Mouse (Mus musculus) thymus, postnatal 0 days (tissue): ENCODE data around the gene Defa26. TPM values are rescaled to one million over a fixed set of nuclear protein-coding genes. Genes with fewer than 3 reads are reported as not detected.
"Not testable (repeated sequence)": the region's sequence is repeated elsewhere in the genome, so short reads cannot be mapped to it uniquely, and the experiment has no call there.

Experiments
- DNase-seq: peaks from one replicate; pipeline ENCODE4 v3.0.0-alpha.2; 2015; ENCODE audit warnings: low spot score
- polyA plus RNA-seq: library from polyadenylated mRNA; unstranded; fragments of >200 nt; fragmentation: Nextera tagmentation; extraction: Ambion mirVana; gene quantifications from 2 replicates; pipeline ENCODE4 v1.2.1, GENCODE M21; 2015

Gene Defa26
- polyA plus RNA-seq = not detected in 2 replicates

DNA sequence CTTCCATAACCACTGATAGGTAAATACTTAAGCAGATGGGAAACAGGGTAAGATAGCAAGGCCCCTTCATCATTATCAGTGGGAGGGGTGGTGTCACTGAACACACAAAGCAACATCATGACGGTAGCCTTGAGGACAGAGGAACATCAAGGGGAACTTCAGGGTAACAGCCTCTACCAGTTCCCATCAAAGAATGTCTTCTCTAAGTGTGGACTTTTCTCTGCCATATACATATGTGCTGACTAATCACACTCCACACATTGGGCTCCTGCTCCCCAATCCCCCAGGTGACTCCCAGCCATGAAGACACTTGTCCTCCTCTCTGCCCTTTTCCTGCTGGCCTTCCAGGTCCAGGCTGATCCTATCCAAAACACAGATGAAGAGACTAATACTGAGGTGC lies at the start of gene Defa26:
Gene Defa26 (plus strand): TSS at position 301 of the 400 bp plus-strand sequence.
- DNase-seq = not testable (repeated sequence)

DNA sequence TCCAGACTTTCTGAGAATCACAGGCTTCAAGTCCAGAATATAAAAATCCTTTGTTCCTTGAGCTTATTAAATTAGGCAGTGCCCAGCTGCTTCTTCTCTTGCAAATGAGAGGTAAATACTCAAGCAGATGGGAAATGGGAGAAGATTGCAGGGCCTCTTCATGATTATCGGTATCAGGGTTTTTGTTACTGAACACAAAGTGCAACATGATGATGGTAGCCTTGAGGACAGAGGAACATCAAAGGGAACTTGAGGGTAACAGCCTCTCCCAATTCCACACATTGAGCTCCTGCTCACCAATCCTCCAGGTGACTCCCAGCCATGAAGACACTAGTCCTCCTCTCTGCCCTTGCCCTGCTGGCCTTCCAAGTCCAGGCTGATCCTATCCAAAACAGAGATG lies 35.3 kb upstream of the Defa26 start, which contains the start of gene Defa28:
Gene Defa28 (plus strand): TSS at position 301 of the 400 bp plus-strand sequence.
- DNase-seq = not testable (repeated sequence)

DNA sequence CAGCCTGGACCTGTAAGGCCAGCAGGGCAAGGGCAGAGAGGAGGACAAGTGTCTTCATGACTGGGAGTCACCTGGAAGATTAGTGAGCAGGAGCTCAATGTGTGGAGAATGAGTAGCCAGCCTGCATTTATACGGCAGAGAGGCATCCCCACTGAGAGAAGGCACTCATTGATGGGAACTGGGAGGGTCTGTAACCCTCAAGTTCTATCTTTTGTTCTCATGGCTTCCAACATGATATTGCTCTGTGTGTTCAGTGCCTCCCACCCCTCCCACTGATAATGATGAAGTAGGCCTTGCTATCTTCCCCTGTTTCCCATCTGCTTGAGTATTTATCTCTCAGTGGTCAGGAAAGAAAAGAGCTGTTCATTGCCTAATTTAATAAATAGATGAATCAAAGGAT lies 23.6 kb upstream of the Defa26 start, which contains the start of gene Gm7861:
Gene Gm7861 (minus strand): TSS at position 101 of the 400 bp plus-strand sequence.
- DNase-seq = not testable (repeated sequence)

DNA sequence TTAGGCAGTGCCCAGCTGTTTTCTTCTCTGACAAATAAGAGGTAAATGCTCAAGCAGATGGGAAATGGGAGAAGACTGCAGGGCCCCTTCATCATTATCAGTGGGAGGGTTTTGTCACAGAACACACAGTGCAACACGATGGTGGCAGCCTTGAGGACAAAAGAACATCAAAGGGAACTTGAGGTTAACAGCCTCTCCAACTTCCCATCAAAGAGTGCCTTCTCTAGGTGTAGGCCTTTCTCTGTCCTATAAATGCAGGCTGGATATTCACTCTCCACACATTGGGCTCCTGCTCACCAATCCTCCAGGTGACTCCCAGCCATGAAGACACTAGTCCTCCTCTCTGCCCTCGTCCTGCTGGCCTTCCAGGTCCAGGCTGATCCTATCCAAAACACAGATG lies 37.5 kb downstream of the Defa26 start, which contains the start of gene Defa17:
Gene Defa17 (plus strand): TSS at position 301 of the 400 bp plus-strand sequence.
- not testable (repeated sequence) for DNase-seq

DNA sequence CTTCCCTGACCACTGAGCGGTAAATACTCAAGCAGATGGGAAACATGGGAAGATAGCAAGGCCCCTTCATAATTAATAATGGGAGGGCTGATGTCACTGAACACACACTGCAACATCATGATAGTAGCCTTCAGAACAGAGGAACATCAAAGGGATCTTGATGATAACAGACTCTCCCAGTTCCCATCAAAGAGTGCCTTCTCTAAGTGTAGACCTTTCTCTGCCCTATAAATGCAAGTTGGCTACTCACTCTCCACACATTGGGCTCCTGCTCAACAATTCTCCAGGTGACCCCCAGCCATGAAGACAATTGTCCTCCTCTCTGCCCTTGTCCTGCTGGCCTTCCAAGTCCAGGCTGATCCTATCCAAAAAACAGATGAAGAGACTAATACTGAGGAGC lies 47.5 kb downstream of the Defa26 start, which contains the start of gene Defa34:
Gene Defa34 (plus strand): TSS at position 301 of the 400 bp plus-strand sequence.
- DNase-seq = not testable (repeated sequence)

Other genes with a start within 250 kb of the Defa26 start
- gene Defa2, start 239.7 kb upstream of the Defa26 start, polyA plus RNA-seq = not detected in 2 replicates
- 1.1 TPM in 1 of 2 replicates, not detected in the other for gene Defa33, start 226.4 kb upstream of the Defa26 start, polyA plus RNA-seq
- not detected in 2 replicates for gene Defa36, start 190.8 kb upstream of the Defa26 start, polyA plus RNA-seq
- gene Gm7849, start 161.6 kb upstream of the Defa26 start, polyA plus RNA-seq = 0.68 and 1.3 TPM in 2 replicates
- gene Defa20, start 108.9 kb upstream of the Defa26 start, polyA plus RNA-seq = 0.41 TPM in 1 of 2 replicates, not detected in the other
- 0.41 TPM in 1 of 2 replicates, not detected in the other for gene Defa32, start 89.2 kb upstream of the Defa26 start, polyA plus RNA-seq
- gene Defa37, start 52.8 kb upstream of the Defa26 start, polyA plus RNA-seq = not detected in 2 replicates
- not detected in 2 replicates for gene Defa28, start 35.2 kb upstream of the Defa26 start, polyA plus RNA-seq
- gene Gm7861, start 23.7 kb upstream of the Defa26 start, polyA plus RNA-seq = not detected in 2 replicates
- gene Defa17, start 37.6 kb downstream of the Defa26 start, polyA plus RNA-seq = not detected in 2 replicates
- not detected in 2 replicates for gene Defa34, start 47.6 kb downstream of the Defa26 start, polyA plus RNA-seq
- 0.48 TPM in 1 of 2 replicates, not detected in the other for gene AY761184, start 85.5 kb downstream of the Defa26 start, polyA plus RNA-seq
- gene Defa24, start 116.3 kb downstream of the Defa26 start, polyA plus RNA-seq = 0.59 and 0.77 TPM in 2 replicates
- gene Defb50, start 205.4 kb downstream of the Defa26 start, polyA plus RNA-seq = 0.41 TPM in 1 of 2 replicates, not detected in the other
- not detected in 2 replicates for gene Defb2, start 221.7 kb downstream of the Defa26 start, polyA plus RNA-seq
- not detected in 2 replicates for gene Defb10, start 240.7 kb downstream of the Defa26 start, polyA plus RNA-seq